Mouse (Mus musculus) ovary, postnatal 14 days (tissue): ENCODE measurements around the gene Nup98.

Experiments used
- DNase-seq: peaks from one replicate; pipeline ENCODE4 v3.0.0; 2022; ENCODE audit warnings: low spot score

Nup98 gene

GRCm38 (mm10) chr7:102116579-102117331 lies 93.2 kb downstream of the Nup98 start, which contains the start of gene Chrna10:
Gene Chrna10, minus strand, starts transcription at chr7:102116828.
- DNase-seq: no peak

DNA sequence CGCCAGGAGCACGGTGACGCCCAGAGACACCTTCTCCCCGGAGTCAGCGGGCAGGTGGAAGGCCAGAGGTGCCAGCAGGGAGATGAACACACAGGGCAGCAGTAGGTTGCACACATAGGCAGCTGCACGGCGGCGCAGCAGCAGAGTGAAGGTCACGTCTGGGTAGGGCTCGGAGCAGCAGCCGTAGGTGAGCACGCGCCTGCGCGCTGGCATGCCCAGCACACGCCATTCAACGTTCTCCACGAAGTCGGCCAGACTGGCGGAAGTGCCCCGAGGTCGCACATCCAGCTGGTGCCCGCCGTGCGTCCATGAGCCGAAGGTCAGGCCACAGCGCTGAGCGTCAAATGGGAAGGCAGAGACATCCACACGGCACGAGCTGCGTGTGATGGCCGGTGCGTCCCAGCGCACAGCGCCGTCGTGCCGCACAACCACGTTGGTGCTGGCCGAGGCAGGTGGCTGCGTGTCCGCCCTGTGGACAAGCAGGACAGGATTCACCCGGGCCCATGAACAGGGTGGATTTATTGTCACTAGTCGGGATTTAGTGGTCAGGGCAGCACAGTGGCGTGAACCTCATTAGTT lies 96.7 kb downstream of the Nup98 start:
- no peak for DNase-seq

DNA sequence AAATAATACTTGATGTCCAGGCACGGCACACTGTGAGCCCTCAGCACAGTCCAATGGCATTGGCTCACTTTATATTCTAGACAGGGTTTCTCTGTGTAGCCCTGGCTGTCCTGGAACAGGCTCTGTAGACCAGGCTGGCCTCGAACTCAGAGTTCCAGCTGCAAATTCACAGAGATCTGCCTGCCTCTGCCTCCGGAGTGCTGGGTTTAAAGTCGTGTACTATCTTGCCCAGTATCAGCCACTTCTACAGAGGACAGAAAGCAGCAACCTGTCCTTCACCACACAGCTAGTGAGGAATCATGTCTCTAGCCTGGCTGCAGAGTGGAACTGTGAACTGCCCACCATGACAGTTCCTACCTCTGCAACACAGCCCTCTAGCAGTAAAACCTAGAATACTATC lies 100.2 kb downstream of the Nup98 start:
- DNase-seq: no peak

- no peak for DNase-seq
Measured at GRCm38 (mm10) chr7:102109171-102109570, 100.8 kb downstream of the Nup98 start, which contains the start of gene Art5. Gene Art5, minus strand, starts transcription at chr7:102109489.

DNA sequence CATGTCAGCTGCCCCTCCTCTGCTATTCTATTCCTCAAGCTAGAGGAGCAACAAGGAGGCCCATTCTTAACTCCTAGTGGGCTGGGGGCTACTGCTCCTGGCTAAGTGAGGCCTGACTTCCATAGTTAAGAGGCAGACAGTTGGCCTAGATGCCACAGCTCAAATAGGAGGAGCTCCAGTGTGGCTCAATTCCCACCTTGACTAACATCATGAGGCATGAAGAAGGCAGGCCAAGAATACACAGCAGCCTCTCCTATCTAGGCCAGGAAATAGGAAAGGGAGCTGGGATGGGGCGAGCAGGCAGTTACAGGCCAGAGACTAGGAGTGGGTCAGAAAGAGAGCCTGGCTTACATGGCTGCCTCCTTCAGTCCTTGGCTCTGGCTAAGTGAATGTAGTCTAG lies 101.8 kb downstream of the Nup98 start:
- no peak for DNase-seq

GRCm38 (mm10) chr7:102106700-102107141 lies 103.3 kb downstream of the Nup98 start:
- no peak for DNase-seq

DNA sequence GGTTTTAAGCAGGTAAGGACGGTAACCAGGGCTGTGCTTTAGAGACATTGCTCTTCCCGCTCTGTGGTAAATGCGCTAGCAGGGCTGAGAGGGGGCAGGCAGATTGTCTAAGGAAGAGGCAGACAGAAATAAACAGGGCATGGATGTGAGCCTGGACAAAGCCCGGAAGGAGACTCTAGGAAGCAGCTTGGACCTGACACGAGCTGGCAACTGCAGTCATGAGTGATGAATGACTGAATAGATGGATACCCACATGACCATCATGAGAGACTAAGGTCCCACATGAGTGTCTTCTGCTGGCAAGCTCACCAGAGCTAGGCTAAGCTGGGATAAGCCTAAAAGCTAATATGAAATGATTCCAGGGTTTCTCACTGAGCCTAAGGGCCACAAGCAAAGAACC lies 105.8 kb downstream of the Nup98 start:
- no peak for DNase-seq

DNA sequence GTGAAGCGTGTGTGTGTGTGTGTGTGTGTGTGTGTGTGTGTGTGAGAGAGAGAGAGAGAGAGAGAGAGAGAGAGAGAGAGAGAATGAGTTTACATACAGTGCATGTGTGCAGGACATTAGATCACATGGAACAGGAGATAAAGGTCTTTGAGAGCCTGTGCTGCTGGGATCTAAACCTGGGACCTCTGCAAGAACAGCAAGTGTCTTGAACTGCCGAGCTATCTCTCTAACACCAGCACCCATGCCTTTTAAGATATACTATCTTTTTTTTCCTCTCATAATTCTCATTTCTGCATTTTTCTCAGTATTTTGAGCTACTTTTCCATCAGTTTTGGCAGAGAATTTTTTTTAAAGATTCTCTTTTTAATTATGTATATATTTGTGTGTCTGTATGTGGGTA lies 106.4 kb downstream of the Nup98 start:
- DNase-seq: no peak

GRCm38 (mm10) chr7:102102696-102103095 lies 107.3 kb downstream of the Nup98 start:
- no peak for DNase-seq

GRCm38 (mm10) chr7:102102241-102102640 lies 107.7 kb downstream of the Nup98 start:
- no peak for DNase-seq

DNA sequence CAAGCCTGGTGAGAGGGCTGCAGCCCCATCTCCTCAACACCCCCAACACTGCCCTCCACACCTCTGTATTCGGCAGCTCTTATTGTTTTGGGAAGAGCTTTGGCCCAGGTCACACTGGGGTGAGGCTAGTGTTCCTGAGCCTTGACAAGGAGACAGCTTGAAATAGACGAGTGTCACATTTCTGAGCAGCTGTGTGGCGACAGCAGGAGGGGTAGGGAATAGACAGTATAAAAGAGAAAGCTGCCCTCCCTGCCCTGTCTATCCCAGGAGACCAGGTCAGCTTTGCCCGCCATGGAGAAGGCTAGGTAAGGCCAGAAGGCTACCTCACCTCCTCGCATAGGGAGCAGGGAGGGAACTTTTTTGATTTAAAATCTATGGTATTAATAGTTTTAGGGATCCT lies 108.5 kb downstream of the Nup98 start, which contains the start of gene Art1:
Gene Art1, plus strand, starts transcription at position 257 of the 400 bp plus-strand sequence.
- no peak for DNase-seq

- DNase-seq: no peak
Measured at GRCm38 (mm10) chr7:102100868-102101267, 109.1 kb downstream of the Nup98 start.

DNA sequence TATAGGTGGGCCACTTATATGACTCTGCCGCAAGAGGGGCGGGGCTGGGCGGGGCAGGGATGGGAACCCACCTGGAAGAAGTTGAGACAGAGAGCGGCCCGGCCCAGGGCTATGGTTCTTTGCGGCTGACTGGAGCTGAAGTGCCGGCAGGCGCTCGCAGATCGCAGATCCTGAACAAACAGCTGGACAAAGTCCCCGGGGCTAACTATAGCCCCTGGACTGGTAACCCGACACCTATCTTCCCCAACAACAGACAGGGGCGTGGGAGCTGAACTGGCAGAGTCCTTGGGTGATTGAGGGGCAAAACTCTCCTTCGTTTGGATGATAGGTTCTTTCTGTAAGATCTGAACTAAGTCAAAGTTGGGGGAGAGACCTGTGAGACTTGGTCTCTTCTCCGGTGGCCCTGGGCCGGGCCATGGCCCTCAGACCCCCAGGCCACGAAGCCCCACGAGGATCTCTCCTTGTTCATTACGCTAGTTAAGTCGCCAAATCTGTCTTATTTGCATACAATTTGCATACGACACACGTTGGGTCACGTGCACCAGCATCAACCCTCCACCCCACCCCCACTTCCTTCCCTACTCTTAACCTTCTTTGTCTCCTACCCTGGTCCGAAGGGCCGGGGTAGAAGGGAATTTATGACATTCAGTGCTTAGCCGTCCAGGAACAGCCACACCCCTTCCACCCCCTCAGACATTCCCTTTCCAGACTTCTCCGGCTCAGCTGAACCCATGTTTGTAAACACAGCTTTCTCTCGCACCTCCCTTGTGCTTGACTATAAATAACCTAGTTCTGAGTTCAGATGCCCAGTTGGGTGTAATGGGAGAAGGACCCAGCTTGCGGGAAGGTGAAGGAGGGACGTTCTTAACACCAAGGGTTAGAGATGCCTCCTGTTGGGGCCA lies 110.0 kb downstream of the Nup98 start:
- no peak for DNase-seq

- DNase-seq: no peak
Measured at GRCm38 (mm10) chr7:102087336-102087735, 122.6 kb downstream of the Nup98 start.

DNA sequence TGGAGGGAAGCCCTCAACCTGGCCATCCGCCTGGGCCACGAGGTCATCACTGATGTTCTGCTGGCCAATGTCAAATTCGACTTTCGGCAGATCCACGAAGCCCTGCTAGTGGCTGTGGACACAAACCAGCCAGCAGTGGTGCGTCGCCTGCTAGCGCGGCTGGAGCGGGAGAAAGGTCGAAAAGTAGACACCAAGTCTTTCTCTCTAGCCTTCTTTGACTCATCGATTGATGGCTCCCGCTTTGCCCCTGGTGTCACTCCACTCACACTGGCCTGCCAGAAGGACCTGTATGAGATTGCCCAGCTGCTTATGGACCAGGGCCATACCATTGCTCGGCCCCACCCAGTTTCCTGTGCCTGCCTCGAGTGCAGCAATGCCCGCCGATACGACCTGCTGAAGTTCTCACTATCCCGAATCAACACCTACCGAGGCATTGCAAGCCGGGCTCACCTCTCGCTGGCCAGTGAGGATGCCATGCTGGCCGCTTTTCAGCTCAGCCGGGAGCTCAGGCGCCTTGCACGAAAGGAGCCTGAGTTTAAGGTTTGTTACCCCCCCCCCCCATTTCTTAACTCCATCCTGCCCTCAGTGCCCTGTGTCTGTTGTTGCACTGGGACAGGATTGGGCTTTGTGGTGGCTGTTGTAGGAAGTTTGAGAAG lies 125.8 kb downstream of the Nup98 start:
- DNase-seq: no peak

DNA sequence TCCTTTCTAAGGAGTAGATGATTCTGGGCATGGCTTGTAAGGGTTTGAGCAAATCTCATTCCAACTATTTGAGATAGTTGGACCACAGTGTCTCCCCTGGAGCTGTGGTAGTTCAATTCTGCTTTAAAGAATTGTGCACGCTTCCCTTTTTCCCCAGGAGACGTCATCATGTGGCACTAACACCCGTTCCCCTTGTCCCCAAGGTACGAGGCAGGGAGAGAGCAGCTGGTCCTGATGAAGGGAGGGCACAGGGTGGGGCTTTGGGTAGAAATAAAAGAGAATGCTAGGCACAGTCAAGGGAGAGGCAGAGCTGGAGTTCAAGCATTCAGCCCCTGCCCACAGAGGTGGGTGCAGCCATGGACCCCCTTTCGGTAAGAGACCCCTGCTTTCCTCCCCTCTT lies 127.2 kb downstream of the Nup98 start, which contains the start of gene Trpc2:
Gene Trpc2, plus strand, starts transcription at position 301 of the 400 bp plus-strand sequence.
- no peak for DNase-seq

GRCm38 (mm10) chr7:102081784-102082183 lies 128.2 kb downstream of the Nup98 start:
- no peak for DNase-seq

DNA sequence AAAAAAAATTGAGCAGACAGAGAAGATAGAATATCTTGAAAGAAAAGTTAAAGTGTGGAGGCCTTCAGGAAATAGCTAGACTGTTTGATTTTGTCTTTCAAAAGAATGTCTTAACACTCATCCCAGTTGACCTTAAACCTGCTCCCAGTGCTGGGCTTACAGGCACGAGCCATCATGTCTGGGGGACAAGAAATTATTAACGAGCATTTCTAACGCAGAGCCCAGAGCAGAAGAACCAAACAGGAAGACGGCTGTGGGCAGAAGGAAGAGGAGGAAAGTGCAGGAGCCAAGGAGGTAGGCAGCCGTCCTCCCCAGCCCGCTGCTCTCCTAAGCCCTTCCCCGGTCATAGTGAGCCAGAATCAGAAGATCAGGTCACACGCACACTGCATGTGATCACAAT lies 129.7 kb downstream of the Nup98 start:
- no peak for DNase-seq

GRCm38 (mm10) chr7:102078517-102078916 lies 131.5 kb downstream of the Nup98 start:
- DNase-seq: peak; percentile 29

DNA sequence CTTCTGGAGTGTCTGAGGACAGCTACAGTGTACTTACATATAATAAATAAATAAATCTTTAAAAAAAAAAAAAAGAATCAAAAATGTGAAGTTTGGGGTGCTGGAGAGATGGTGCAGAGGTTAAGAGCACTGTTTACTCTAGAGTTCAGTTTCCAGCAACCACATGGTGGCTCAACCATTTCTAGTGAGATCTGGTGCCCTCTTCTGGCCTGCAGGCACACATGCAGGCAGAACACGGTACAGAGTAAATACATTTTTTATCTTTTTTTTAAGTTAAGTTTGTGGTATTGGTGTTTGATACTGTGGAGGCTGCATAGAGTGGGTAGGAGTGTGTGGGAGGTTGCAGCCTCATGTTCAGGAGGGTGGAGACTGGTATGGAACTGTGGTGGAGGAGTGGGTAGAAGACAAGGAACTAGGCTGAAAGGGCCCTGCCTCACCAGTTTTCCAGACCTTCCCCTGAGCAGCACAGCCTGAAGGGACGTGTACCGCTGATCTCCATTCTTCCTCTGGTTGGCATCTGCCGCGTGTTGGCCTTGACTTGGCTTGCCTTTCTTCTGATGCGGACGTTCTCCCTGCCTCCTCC lies 133.2 kb downstream of the Nup98 start:
- no peak for DNase-seq
